Mouse (Mus musculus) common myeloid progenitor, adult 5-6 weeks (primary cell): ENCODE data around the gene Tyw1. TPM values are rescaled to one million over a fixed set of nuclear protein-coding genes. Genes with fewer than 3 reads are reported as not detected.

Experiments used
- ATAC-seq: replicated peaks from 2 replicates; pipeline ENCODE4 v1.8.0; 2016; ENCODE audit warnings: low read depth, mild to moderate bottlenecking, moderate TSS enrichment, inconsistent platforms; ENCODE audit not compliant: poor library complexity, severe bottlenecking
- total RNA-seq: library from RNA; stranded (forward); fragments of 200-1000, 187-1606 nt; gene quantifications from 2 replicates; pipeline ENCODE4 v1.2.3, GENCODE M21; 2017

Tyw1 gene
- 35.8 and 43.0 TPM in 2 replicates for total RNA-seq

- peak; percentile 76 for ATAC-seq
These were observed at the start of gene Tyw1, which contains the start of gene Sbds for GRCm38 (mm10) chr5:130255017-130255720. Gene Tyw1 (plus strand): TSS chr5:130255619. Gene Sbds (minus strand): TSS chr5:130255530.

DNA sequence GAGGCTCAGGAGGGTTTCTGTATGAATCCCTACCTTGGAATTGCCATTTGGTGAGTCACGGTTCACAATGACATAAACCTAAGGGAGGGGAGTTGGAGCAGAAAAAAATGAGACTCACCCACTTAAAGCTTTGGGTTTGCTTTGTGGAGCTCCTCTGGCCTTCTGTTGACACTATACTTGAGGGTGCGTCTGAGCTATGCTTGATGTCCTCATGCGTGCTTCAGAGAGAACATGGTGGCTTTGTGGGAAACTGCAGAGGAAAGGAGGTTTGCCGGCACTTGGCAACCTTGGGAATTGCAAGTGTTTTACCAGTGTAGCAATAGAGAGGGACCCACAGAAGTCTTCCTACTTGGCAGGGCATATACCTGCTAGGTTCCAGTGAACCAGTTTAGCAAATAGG is 48.1 kb upstream of the Tyw1 start:
- ATAC-seq, result no peak

DNA sequence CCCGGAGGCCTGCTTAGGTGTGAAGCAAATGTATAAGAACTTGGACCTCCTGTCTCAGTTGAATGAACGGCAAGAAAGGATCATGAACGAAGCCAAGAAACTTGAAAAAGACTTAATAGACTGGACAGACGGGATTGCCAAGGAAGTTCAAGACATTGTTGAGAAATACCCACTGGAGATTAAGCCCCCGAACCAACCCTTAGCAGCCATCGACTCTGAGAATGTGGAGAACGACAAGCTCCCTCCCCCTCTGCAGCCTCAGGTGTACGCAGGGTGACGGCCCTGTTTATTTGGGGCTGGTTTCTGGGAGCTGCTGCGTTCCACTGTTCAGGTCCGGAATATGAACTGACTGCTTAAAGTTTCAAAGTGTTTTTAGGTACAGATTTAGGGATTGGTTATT is 42.5 kb upstream of the Tyw1 start:
- no peak for ATAC-seq

DNA sequence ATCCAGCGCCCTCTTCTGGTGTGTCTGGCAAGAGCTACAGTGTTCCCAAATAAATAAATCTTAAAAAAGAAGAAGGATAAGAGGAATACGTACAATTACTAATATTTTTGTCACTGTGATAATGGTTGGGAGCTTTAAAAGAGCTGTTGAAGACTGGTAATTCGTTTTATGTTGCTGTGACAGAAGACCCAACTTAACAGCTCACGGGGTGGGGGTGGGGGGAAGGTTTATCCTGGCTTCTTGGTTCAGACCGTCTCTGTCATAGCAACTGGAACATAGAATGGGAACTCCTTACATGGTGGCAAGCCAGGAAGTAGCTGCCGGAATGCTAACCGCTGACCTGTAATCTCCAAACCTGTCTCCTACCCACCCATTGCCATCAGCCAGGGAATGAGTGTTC is 38.6 kb upstream of the Tyw1 start, which contains the start of gene Tmem248:
Gene Tmem248 (plus strand): TSS at position 301 of the 400 bp plus-strand sequence.
- ATAC-seq, result no peak

- no peak for ATAC-seq
These were observed 38.0 kb upstream of the Tyw1 start for GRCm38 (mm10) chr5:130217406-130217805.

DNA sequence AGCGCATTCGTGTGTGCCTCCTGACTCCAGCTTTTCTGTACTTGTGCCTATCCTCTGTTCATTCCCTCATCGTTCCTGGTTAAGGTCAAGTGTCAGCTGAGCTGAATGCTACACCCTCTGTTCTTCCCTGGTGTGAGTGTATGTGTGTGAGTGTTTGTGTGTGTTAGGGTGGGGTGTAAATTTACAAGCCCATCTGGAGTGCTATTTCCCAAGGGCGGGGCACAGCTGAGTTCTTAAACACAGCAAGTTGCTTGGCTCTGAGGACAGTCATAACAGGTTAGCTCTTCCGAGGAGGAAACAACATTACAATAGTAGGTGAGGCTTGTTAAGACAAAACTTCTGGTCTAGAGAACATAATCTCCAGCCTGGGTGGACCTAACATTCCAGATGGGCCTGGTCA is 37.1 kb upstream of the Tyw1 start:
- no peak for ATAC-seq

DNA sequence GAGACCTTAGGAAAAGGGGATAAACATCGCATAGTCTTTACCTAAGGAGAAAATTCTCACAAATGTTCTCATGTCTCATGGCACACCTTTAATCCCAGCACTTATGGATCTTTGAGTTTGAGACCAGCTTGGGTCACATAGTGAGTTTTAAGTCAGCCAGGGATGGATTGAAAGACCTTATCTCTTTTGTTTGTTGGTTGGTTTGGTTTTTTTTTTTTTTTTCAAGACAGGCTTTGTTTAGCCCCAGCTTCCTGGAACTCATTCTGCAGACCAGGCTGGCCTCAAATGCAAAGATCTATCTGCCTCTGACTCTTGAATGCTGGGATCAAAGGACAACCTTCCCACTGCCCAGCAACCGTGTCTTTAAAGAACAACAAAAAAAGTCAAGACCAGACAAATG is 34.1 kb upstream of the Tyw1 start:
- no peak for ATAC-seq

DNA sequence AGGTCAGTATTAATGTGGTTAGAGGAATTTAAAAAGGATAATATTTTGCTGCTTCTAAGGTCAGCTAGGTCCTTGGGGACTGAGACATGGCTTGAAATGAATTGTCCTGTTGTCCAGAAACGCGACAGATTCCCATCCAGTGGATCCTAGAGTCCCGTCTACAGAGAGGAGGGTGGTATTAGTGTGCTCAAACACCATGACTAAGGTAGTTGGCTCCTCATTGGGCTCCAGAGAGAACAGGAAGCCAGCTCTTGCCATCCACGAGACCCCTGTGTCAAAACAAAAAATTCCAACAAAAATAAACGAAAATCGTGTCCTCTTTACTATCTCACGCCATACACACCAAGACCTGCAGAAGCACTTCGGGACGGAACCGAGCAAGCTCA is 33.7 kb upstream of the Tyw1 start:
- ATAC-seq, result peak; percentile 48

- peak; percentile 82 for ATAC-seq
These were observed 33.0 kb upstream of the Tyw1 start for GRCm38 (mm10) chr5:130222146-130223004.

GRCm38 (mm10) chr5:130226790-130227189 is 28.6 kb upstream of the Tyw1 start:
- no peak for ATAC-seq

GRCm38 (mm10) chr5:130228120-130228519 is 27.3 kb upstream of the Tyw1 start:
- ATAC-seq, result peak; percentile 36; the same call in 1 of the 2 replicates

- 0 out of 2 replicates have a peak, but pooled peaks have one; percentile 24 for ATAC-seq
These were observed 19.1 kb upstream of the Tyw1 start for GRCm38 (mm10) chr5:130236302-130236701.

- ATAC-seq, result no peak
These were observed 16.2 kb upstream of the Tyw1 start for GRCm38 (mm10) chr5:130239236-130239635.

GRCm38 (mm10) chr5:130239856-130240255 is 15.6 kb upstream of the Tyw1 start:
- no peak for ATAC-seq

- no peak for ATAC-seq
These were observed 14.0 kb upstream of the Tyw1 start for GRCm38 (mm10) chr5:130241426-130241825.

DNA sequence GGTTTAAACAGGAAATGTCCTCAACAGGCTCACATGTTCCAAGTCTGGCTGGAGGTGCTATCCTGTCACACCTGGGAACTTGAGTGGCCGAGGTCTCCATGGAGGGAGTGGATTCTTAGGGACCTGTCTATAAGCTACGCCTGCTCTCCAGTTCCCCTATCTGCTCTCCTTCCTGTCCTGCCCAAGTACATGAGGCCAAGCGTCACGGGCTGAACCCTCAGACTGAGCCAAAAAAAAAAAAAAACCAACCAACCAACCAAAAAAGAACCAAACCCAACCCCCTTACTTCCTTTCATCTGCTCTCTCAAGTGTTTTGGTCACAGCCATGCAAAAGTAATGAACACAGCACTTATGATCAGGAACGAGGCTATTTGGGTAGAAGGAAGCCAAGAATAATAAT is 7.6 kb upstream of the Tyw1 start:
- peak; percentile 77 for ATAC-seq

GRCm38 (mm10) chr5:130254164-130255016 is 1.0 kb upstream of the Tyw1 start:
- ATAC-seq, result no peak; the same call in 1 of the 2 replicates

GRCm38 (mm10) chr5:130255799-130256525 is 543 bp downstream of the Tyw1 start:
- 0 out of 2 replicates have a peak, but pooled peaks have one; percentile 0 for ATAC-seq

DNA sequence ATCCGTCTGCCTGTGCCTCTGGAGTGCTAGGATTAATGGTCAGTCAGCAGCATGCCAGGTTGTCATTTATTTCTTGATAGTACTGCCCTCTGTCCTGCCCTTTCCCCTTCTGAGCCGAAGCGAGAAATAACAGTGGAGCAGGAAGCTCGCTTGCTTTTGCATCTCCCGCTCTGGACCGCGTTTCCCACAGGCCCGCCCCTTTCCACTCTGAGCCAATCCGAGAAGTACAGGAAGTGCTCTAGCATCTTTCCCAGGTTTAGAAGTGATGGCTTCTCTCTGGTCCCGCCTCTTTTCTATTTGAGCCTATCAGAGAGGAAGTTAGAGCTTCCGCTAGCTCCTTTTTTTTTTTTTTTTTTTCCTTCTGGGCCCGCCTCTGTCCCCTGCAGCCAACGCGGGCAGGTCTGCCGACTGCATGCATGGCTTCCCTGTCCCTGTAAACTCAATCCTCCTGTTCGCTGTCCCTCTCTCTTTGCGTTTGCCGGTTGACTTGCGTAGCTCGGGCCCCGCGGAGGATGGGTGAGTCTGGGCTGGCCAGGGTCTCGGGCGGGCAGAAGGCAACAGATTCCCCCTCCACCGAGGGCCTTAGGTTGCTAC is 1.4 kb downstream of the Tyw1 start:
- peak; percentile 83 for ATAC-seq
